ENCODE assay signal across 8 mouse cellular contexts in genomic region chr14:74947376-74948013, GRCm38 (mm10). TPM values are rescaled to one million over a fixed set of nuclear protein-coding genes. Genes with fewer than 3 reads are reported as not detected.
A peak's percentile ranks its signal among the peaks of the same experiment; 100 is the strongest.
DNase-seq lines count a peak whose midpoint lies in the region; ATAC-seq lines count a peak whose summit lies in the region.

Lrch1 (minus strand) TSS chr14:74947876.

- H3K9ac ChIP-seq in heart, embryonic 14.5 days (ENCODE audit: low read length) = peak within 1 kb of the TSS; percentile 93
- peak within 1 kb of the TSS; percentile 88 for H3K9ac ChIP-seq in liver, embryonic 15.5 days
- peak within 1 kb of the TSS; percentile 82 for H3K9ac ChIP-seq in neural tube, embryonic 11.5 days (ENCODE audit: low read length)
- peak within 1 kb of the TSS; percentile 94 for H3K9ac ChIP-seq in stomach, embryonic 16.5 days (ENCODE audit: low read length)

- peak; percentile 92 for DNase-seq in kidney, postnatal 14 days
- peak; percentile 88 for DNase-seq in neural tube, embryonic 11.5 days (ENCODE audit: low spot score)

- peak within 1 kb of the TSS; percentile 100 for H3K4me3 ChIP-seq in brown adipose tissue, adult 24 weeks (ENCODE audit: insufficient read depth, low read depth, low read length)
- peak within 1 kb of the TSS; percentile 67 to 94 for H3K4me3 ChIP-seq in heart, embryonic 14.5 days (ENCODE audit: control insufficient read depth in 1 of 2, insufficient read depth in 1 of 2, low read depth in 1 of 2, low read length in 2 of 2)
- peak within 1 kb of the TSS; percentile 90 for H3K4me3 ChIP-seq in liver, embryonic 15.5 days (replicated peaks)
- peak within 1 kb of the TSS; percentile 79 for H3K4me3 ChIP-seq in neural tube, embryonic 11.5 days (ENCODE audit: low read depth, low read length)
- peak within 1 kb of the TSS; percentile 86 for H3K4me3 ChIP-seq in stomach, embryonic 16.5 days (replicated peaks; ENCODE audit: low read length)

- no peaks in the 10 kb centered on the region for H3K36me3 ChIP-seq in heart, embryonic 14.5 days (ENCODE audit: control insufficient read depth, insufficient read depth, low read length)
- H3K36me3 ChIP-seq in liver, embryonic 15.5 days (replicated peaks) = no peaks in the 10 kb centered on the region
- no peaks in the 10 kb centered on the region for H3K36me3 ChIP-seq in neural tube, embryonic 11.5 days (ENCODE audit: control insufficient read depth, insufficient read depth, low read length)
- no peaks in the 10 kb centered on the region for H3K36me3 ChIP-seq in stomach, embryonic 16.5 days (ENCODE audit: control insufficient read depth, insufficient read depth, low read length)

- H3K27me3 ChIP-seq in heart, embryonic 14.5 days (ENCODE audit: control insufficient read depth, insufficient read depth, low read length) = no peaks in the 10 kb centered on the region
- no peaks in the 10 kb centered on the region; the same call in 1 of the 2 replicates for H3K27me3 ChIP-seq in liver, embryonic 15.5 days
- no peaks in the 10 kb centered on the region for H3K27me3 ChIP-seq in neural tube, embryonic 11.5 days (ENCODE audit: control insufficient read depth, insufficient read depth, low read length)
- H3K27me3 ChIP-seq in stomach, embryonic 16.5 days (ENCODE audit: control insufficient read depth, insufficient read depth, low read length) = no peaks in the 10 kb centered on the region

- no peaks in the 10 kb centered on the region for H3K9me3 ChIP-seq in heart, embryonic 14.5 days (ENCODE audit: control insufficient read depth, low read length)
- no peaks in the 10 kb centered on the region for H3K9me3 ChIP-seq in liver, embryonic 15.5 days (replicated peaks)
- no peaks in the 10 kb centered on the region for H3K9me3 ChIP-seq in neural tube, embryonic 11.5 days (ENCODE audit: control insufficient read depth, low read length)
- H3K9me3 ChIP-seq in stomach, embryonic 16.5 days (replicated peaks; ENCODE audit: control insufficient read depth, low read length) = no peaks in the 10 kb centered on the region

- peak within 1 kb of the TSS; percentile 89 for H3K4me2 ChIP-seq in heart, embryonic 14.5 days (ENCODE audit: low read length)
- H3K4me2 ChIP-seq in liver, embryonic 15.5 days = peak within 1 kb of the TSS; percentile 94
- H3K4me2 ChIP-seq in neural tube, embryonic 11.5 days (ENCODE audit: low read depth) = peak within 1 kb of the TSS; percentile 50
- H3K4me2 ChIP-seq in stomach, embryonic 16.5 days (ENCODE audit: low read depth, low read length) = peak within 1 kb of the TSS; percentile 80

- ATAC-seq in CD4-positive, CD25-positive, alpha-beta regulatory T cell, adult 4 months = peak; percentile 44
- peak; percentile 82 for ATAC-seq in erythroid progenitor cell, adult 5-6 weeks (replicated peaks; ENCODE audit: low FRiP score, poor library complexity, severe bottlenecking)
- ATAC-seq in heart, embryonic 14.5 days (ENCODE audit: insufficient number of reproducible peaks, insufficient read depth, low FRiP score, low read depth) = peak; percentile 46; the same call in 1 of the 2 replicates
- peak; percentile 60 for ATAC-seq in liver, embryonic 15.5 days (ENCODE audit: insufficient read depth)
- peak; percentile 56 for ATAC-seq in neural tube, embryonic 11.5 days (ENCODE audit: insufficient read depth, low FRiP score, low TSS enrichment)
- ATAC-seq in stomach, embryonic 16.5 days (ENCODE audit: insufficient read depth, low FRiP score) = peak; percentile 70

- H3K4me1 ChIP-seq in brown adipose tissue, adult 24 weeks (ENCODE audit: control insufficient read depth, insufficient read depth, insufficient read length, low read length) = peaks cover 11% of the 10 kb centered on the region
- H3K4me1 ChIP-seq in heart, embryonic 14.5 days (ENCODE audit: control insufficient read depth in 2 of 2, insufficient read depth in 2 of 2, low read length in 2 of 2) = peaks cover 8 to 26% of the 10 kb centered on the region in 2 experiments
- peaks cover 50% of the 10 kb centered on the region for H3K4me1 ChIP-seq in liver, embryonic 15.5 days (replicated peaks)
- H3K4me1 ChIP-seq in neural tube, embryonic 11.5 days (ENCODE audit: control insufficient read depth, insufficient read depth, low read length) = peaks cover 3% of the 10 kb centered on the region; the same call in 1 of the 2 replicates
- H3K4me1 ChIP-seq in stomach, embryonic 16.5 days (ENCODE audit: control insufficient read depth, insufficient read depth, low read length) = peaks cover 21% of the 10 kb centered on the region

- peak within 1 kb of the TSS; percentile 89 for H3K27ac ChIP-seq in brown adipose tissue, adult 24 weeks (replicated peaks; ENCODE audit: low read depth, low read length)
- H3K27ac ChIP-seq in heart, embryonic 14.5 days (replicated peaks in 1 of 2; ENCODE audit: control insufficient read depth in 1 of 2, insufficient read depth in 1 of 2, low read depth in 2 of 2, low read length in 2 of 2) = peak within 1 kb of the TSS; percentile 85 to 93
- peak within 1 kb of the TSS; percentile 87 for H3K27ac ChIP-seq in liver, embryonic 15.5 days (replicated peaks)
- H3K27ac ChIP-seq in neural tube, embryonic 11.5 days (ENCODE audit: low read depth, low read length) = peak within 1 kb of the TSS; percentile 58; the same call in 1 of the 2 replicates
- peak within 1 kb of the TSS; percentile 95 for H3K27ac ChIP-seq in stomach, embryonic 16.5 days (ENCODE audit: low read length)

- under 1% methylated on average over 64 of the region's 65 CpGs for WGBS in heart, embryonic 14.5 days
- WGBS in liver, embryonic 15.5 days (ENCODE audit: insufficient replicate concordance) = under 1% methylated on average over 64 of the region's 65 CpGs
- under 1% methylated on average over 55 of the region's 65 CpGs for WGBS in neural tube, embryonic 11.5 days
- under 1% methylated on average over 64 of the region's 65 CpGs for WGBS in stomach, embryonic 16.5 days

RNA-seq across cellular contexts. Expression of gene Lrch1, which starts in this region (rescaled TPM):
- 10 to 100 TPM; 30.1 to 30.3 TPM for polyA plus RNA-seq in CD4-positive, CD25-positive, alpha-beta regulatory T cell, adult 4 months (2017; shearing (Covaris generic))
- 3.8 and 7.1 TPM in 2 replicates for polyA plus RNA-seq in brown adipose tissue, adult 24 weeks (2012; ENCODE audit: insufficient read depth, insufficient read length, missing spikeins)
- 6.5 and 16.3 TPM in 2 replicates for total RNA-seq in erythroid progenitor cell, adult 5-6 weeks (2015; ENCODE audit: low replicate concordance)
- total RNA-seq in erythroid progenitor cell, adult 5-6 weeks (2017; ENCODE audit: low replicate concordance) = 8.3 and 10.5 TPM in 2 replicates
- polyA plus RNA-seq in heart, embryonic 14.5 days (2014; fragmentation: Nextera tagmentation; extraction: Ambion mirVana) = 11.4 and 16.3 TPM in 2 replicates
- polyA plus RNA-seq in liver, embryonic 15.5 days (2015; fragmentation: Nextera tagmentation; extraction: Ambion mirVana) = 4.4 and 4.5 TPM in 2 replicates
- 8.6 and 12.2 TPM in 2 replicates for polyA plus RNA-seq in neural tube, embryonic 11.5 days (2014; fragmentation: Nextera tagmentation; extraction: Ambion mirVana)
- polyA plus RNA-seq in stomach, embryonic 16.5 days (2015; fragmentation: Nextera tagmentation; extraction: Ambion mirVana) = 12.4 and 13.2 TPM in 2 replicates

Comparison
In these comparisons a context has a peak if more than half of its experiments do, and no peak if none do; other contexts are left out.
1. Peak in every context shown above with its lines: DNase-seq, ATAC-seq, H3K4me3 ChIP-seq and H3K27ac ChIP-seq.